Mouse (Mus musculus) liver, embryonic 15.5 days (tissue): ENCODE results near the gene Ubald1. TPM values are rescaled to one million over a fixed set of nuclear protein-coding genes. Genes with fewer than 3 reads are reported as not detected.

ENCODE experiments used
- ATAC-seq: fragments of 200-750 bp; cut with Nextera tagmentation; 2 replicates; pipeline ENCODE4 v1.8.0; 2017; ENCODE audit warnings: moderate number of reproducible peaks, mild to moderate bottlenecking, moderate library complexity; ENCODE audit not compliant: insufficient read depth
- H3K27ac ChIP-seq: fragments of 300-500 bp; sonication (generic); replicated peaks from 2 replicates; pipeline ENCODE4 v1.5.1; 2015; ENCODE audit warnings: mild to moderate bottlenecking, inconsistent platforms
- H3K27me3 ChIP-seq: fragments of 300-500 bp; sonication (generic); 2 replicates; pipeline ENCODE4 v1.6.1; 2015; ENCODE audit warnings: mild to moderate bottlenecking, inconsistent platforms
- H3K36me3 ChIP-seq: fragments of 300-500 bp; sonication (generic); replicated peaks from 2 replicates; pipeline ENCODE4 v1.6.1; 2015; ENCODE audit warnings: moderate library complexity, mild to moderate bottlenecking, inconsistent platforms
- H3K4me1 ChIP-seq: fragments of 300-500 bp; sonication (generic); replicated peaks from 2 replicates; pipeline ENCODE4 v1.6.1; 2015; ENCODE audit warnings: inconsistent platforms
- H3K4me2 ChIP-seq: fragments of 300-500 bp; sonication (generic); 2 replicates; pipeline ENCODE4 v1.6.1; 2015; ENCODE audit warnings: moderate library complexity, mild to moderate bottlenecking, inconsistent platforms
- H3K4me3 ChIP-seq: fragments of 300-500 bp; sonication (generic); replicated peaks from 2 replicates; pipeline ENCODE4 v1.5.1; 2015; ENCODE audit warnings: mild to moderate bottlenecking, inconsistent platforms
- H3K9ac ChIP-seq: fragments of 300-500 bp; sonication (generic); 2 replicates; pipeline ENCODE4 v1.6.1; 2015; ENCODE audit warnings: moderate library complexity, mild to moderate bottlenecking, inconsistent platforms
- H3K9me3 ChIP-seq: fragments of 300-500 bp; sonication (generic); replicated peaks from 2 replicates; pipeline ENCODE4 v1.6.1; 2016; ENCODE audit warnings: inconsistent platforms
- WGBS: fragments of 180-500 bp; shearing (Covaris S2); methylation state at CpG from one replicate; pipeline ENCODE4 v1.1.7; 2015; ENCODE audit warnings: mixed read lengths; ENCODE audit not compliant: insufficient replicate concordance; 5-methylcytosine and 5-hydroxymethylcytosine counted together
- polyA plus RNA-seq: library from polyadenylated mRNA; unstranded; fragments of >200 nt; fragmentation: Nextera tagmentation; extraction: Ambion mirVana; gene quantifications from 2 replicates; pipeline ENCODE4 v1.2.1, GENCODE M21; 2015

The Ubald1 gene
- polyA plus RNA-seq, 1 experiment from 2014 or later, result 10.6 TPM

GRCm38 (mm10) chr16:4912074-4912648 is 32.0 kb upstream of the Ubald1 start:
- no peaks in the 10 kb centered on the region for H3K27me3 ChIP-seq
- peaks cover 39% of the 10 kb centered on the region for H3K4me1 ChIP-seq
- H3K36me3 ChIP-seq, result peaks cover 57% of the 10 kb centered on the region
- H3K4me2 ChIP-seq, result no peak overlapping the region
- no peak overlapping the region for H3K4me3 ChIP-seq
- no peaks in the 10 kb centered on the region for H3K9me3 ChIP-seq
- no peak for ATAC-seq
- 58% methylated on average over 10 of the region's 10 CpGs for WGBS
- H3K9ac ChIP-seq, result no peak overlapping the region
- H3K27ac ChIP-seq, result peak overlapping the region; percentile 76

DNA sequence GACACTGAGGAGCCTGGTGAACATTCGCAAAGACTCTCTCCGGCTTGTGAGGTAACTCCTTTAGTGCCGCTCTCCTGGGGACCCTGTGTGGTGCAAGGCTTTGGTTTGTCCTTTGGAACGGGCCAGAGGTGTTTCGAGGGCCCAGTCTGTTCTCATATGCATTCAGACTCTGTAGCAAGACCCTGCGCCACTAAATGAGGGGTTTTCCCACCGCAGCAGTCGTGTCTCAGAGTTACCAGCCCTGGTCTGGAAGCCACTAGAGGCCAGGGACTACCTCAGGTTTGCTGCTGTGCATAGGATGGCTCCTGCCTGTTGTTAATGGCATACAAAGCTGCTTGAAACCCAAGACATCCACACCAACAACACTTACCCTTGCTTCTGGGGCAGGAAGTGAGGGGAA is 30.6 kb upstream of the Ubald1 start:
- WGBS, result 86% methylated on average over 8 of the region's 8 CpGs
- no peak overlapping the region for H3K4me3 ChIP-seq
- no peak overlapping the region for H3K27ac ChIP-seq
- H3K9me3 ChIP-seq, result no peaks in the 10 kb centered on the region
- no peak overlapping the region for H3K4me2 ChIP-seq
- no peaks in the 10 kb centered on the region for H3K27me3 ChIP-seq
- peaks cover 46% of the 10 kb centered on the region for H3K4me1 ChIP-seq
- H3K36me3 ChIP-seq, result peaks cover 44% of the 10 kb centered on the region
- no peak overlapping the region for H3K9ac ChIP-seq
- no peak for ATAC-seq

DNA sequence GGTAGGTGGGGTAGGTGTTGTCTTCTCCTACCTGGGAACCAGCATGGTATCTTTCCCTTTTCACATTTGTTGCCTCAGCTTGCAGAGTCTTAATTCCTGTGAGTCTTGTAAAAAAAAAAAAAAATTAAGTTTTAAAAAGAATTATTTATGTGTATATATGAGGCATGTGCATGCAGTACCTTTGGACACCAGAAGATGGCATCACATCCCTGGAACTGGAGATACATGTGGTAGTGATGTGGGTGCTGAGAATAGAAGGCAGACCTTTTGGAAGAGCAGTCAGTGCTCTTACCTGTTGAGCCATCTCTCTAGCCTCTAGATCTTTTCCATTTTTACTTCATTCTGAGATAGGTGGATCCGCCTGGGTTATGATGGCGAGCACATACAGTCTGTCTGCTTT is 29.6 kb upstream of the Ubald1 start:
- Histone ChIP-seq H3K9ac (no peak overlapping the region), H3K4me1 (peaks cover 56% of the 10 kb centered on the region), H3K36me3 (peaks cover 38% of the 10 kb centered on the region), H3K27me3 (no peaks in the 10 kb centered on the region), H3K9me3 (no peaks in the 10 kb centered on the region), H3K27ac (no peak overlapping the region), H3K4me2 (no peak overlapping the region), H3K4me3 (no peak overlapping the region)
- WGBS, result 84% methylated on average over 2 of the region's 2 CpGs
- no peak for ATAC-seq

DNA sequence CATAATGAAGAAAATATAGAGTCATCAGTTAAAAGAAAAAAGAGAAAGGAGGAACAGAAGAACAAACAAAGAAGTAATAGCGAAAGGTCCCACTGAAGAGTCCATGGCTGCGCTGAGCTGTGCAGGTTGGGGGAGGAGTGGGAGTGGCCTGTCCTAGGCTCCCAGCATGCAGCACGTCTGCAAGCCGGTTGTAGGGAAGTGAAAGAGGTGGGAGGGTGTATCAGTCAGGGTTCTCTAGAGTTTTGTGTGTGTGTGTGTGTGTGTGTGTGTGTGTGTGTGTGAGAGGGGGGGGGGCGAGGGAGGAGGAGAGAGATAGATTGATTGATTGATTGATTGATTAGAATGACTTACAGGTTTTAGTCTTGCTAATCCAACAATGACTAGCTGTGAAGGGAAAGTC is 27.9 kb upstream of the Ubald1 start:
- Histone ChIP-seq H3K9ac (no peak overlapping the region), H3K36me3 (peaks cover 36% of the 10 kb centered on the region), H3K9me3 (no peaks in the 10 kb centered on the region), H3K4me2 (no peak overlapping the region), H3K4me1 (peaks cover 56% of the 10 kb centered on the region), H3K4me3 (no peak overlapping the region), H3K27ac (no peak overlapping the region), H3K27me3 (no peaks in the 10 kb centered on the region)
- peak; percentile 63; the same call in 1 of the 2 replicates for ATAC-seq
- WGBS, result 29% methylated on average over 4 of the region's 5 CpGs

DNA sequence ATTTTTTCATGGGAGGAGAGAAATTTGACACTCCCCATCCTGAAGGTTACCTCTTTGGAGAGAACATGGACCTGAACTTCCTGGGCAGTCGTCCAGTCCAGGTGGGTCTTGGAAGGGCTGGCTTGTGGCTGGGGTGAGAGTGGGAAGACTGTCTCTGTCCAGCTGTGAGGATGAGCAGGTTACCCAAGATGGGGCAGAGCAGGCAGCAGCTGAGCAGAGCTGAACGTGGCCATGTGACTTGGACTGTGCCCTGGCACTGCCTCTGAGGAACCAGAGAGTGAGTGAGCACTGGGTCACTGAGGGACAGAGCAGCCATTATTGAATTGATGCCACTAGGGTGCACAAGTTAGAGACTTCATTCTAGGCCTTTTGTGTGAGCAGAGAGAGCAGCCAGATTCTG is 27.3 kb upstream of the Ubald1 start:
- Histone ChIP-seq H3K4me3 (no peak overlapping the region), H3K9me3 (no peaks in the 10 kb centered on the region), H3K9ac (no peak overlapping the region), H3K4me2 (no peak overlapping the region), H3K4me1 (peaks cover 55% of the 10 kb centered on the region), H3K36me3 (peaks cover 33% of the 10 kb centered on the region), H3K27me3 (no peaks in the 10 kb centered on the region), H3K27ac (no peak overlapping the region)
- ATAC-seq, result no peak
- 51% methylated on average over 2 of the region's 2 CpGs for WGBS

DNA sequence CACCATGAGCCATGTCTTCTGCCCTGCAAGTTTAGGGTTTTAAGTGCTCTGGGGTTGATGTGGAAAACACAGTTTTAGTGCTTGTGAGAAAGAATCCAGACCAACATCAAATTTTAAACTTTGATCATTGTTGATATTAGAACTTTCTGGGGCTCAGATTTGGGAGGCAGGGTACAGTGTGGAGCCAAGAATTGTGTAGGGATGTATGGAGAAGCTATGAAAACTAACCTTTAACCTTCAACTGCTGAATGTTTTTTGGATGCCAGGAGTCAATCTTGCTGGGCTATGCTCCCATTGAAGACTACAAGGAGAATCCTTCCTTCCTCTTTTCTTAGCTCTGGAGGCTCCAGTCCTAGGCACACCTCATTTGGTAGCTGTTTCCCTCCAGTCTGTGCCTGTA is 26.4 kb upstream of the Ubald1 start:
- H3K9me3 ChIP-seq, result no peaks in the 10 kb centered on the region
- no peaks in the 10 kb centered on the region for H3K27me3 ChIP-seq
- H3K36me3 ChIP-seq, result peaks cover 27% of the 10 kb centered on the region
- peaks cover 54% of the 10 kb centered on the region for H3K4me1 ChIP-seq
- H3K27ac ChIP-seq, result no peak overlapping the region
- no peak overlapping the region for H3K9ac ChIP-seq
- ATAC-seq, result no peak
- no peak overlapping the region for H3K4me2 ChIP-seq
- no peak overlapping the region for H3K4me3 ChIP-seq

- WGBS, result 16% methylated on average over 1 of the region's 1 CpGs
- no peak overlapping the region for H3K9ac ChIP-seq
- H3K4me2 ChIP-seq, result no peak overlapping the region
- H3K36me3 ChIP-seq, result peaks cover 17% of the 10 kb centered on the region
- H3K9me3 ChIP-seq, result no peaks in the 10 kb centered on the region
- no peaks in the 10 kb centered on the region for H3K27me3 ChIP-seq
- H3K4me3 ChIP-seq, result no peak overlapping the region
- H3K27ac ChIP-seq, result no peak overlapping the region
- ATAC-seq, result no peak
- peaks cover 54% of the 10 kb centered on the region for H3K4me1 ChIP-seq
Observed at GRCm38 (mm10) chr16:4905591-4905990, 25.5 kb upstream of the Ubald1 start.

DNA sequence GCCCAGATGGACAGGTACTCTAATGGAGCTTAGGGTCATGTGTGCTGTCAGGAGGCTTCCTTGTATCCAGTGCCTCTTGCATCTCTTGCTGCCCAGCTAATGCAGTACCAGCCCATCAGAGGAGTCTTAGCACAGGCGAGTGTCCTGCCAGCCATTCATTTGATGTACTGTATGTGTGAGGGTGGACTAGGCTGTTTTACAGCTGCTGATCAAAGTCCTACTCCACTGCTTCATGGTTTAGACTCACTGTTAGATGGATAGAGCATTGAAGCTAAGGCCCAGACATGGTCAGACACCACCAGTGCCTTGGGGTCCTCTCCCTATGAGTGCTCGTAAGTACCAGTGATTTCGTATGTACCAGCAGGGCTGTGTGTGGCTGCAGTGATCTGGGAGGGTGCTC is 24.8 kb upstream of the Ubald1 start:
- no peak overlapping the region for H3K27ac ChIP-seq
- ATAC-seq, result no peak
- peaks cover 54% of the 10 kb centered on the region for H3K4me1 ChIP-seq

GRCm38 (mm10) chr16:4903491-4904102 is 23.5 kb upstream of the Ubald1 start:
- Histone ChIP-seq H3K27me3 (no peaks in the 10 kb centered on the region), H3K9ac (no peak overlapping the region), H3K9me3 (no peaks in the 10 kb centered on the region), H3K4me3 (no peak overlapping the region), H3K4me2 (no peak overlapping the region), H3K4me1 (peaks cover 54% of the 10 kb centered on the region), H3K27ac (no peak overlapping the region), H3K36me3 (no peaks in the 10 kb centered on the region)
- 56% methylated on average over 6 of the region's 6 CpGs for WGBS
- ATAC-seq, result no peak

More for the DNA sequence above, 24.8 kb upstream of the Ubald1 start:
- no peaks in the 10 kb centered on the region for H3K9me3 ChIP-seq
- 76% methylated on average over 3 of the region's 3 CpGs for WGBS
- no peak overlapping the region for H3K9ac ChIP-seq
- peaks cover 10% of the 10 kb centered on the region; the same call in 1 of the 2 replicates for H3K36me3 ChIP-seq
- no peak overlapping the region for H3K4me3 ChIP-seq
- no peaks in the 10 kb centered on the region for H3K27me3 ChIP-seq
- H3K4me2 ChIP-seq, result no peak overlapping the region

- H3K27me3 ChIP-seq, result no peaks in the 10 kb centered on the region
- no peaks in the 10 kb centered on the region for H3K36me3 ChIP-seq
- H3K27ac ChIP-seq, result no peak overlapping the region
- H3K9ac ChIP-seq, result no peak overlapping the region
- no peak overlapping the region for H3K4me2 ChIP-seq
- no peaks in the 10 kb centered on the region for H3K9me3 ChIP-seq
- ATAC-seq, result no peak
- WGBS, result 63% methylated on average over 2 of the region's 2 CpGs
- H3K4me3 ChIP-seq, result no peak overlapping the region
- peaks cover 51% of the 10 kb centered on the region for H3K4me1 ChIP-seq
Observed at GRCm38 (mm10) chr16:4902390-4902789, 22.3 kb upstream of the Ubald1 start.

- H3K4me2 ChIP-seq, result no peak overlapping the region
- WGBS, result 64% methylated on average over 7 of the region's 7 CpGs
- ATAC-seq, result no peak
Observed at GRCm38 (mm10) chr16:4901167-4901566, 21.1 kb upstream of the Ubald1 start.

DNA sequence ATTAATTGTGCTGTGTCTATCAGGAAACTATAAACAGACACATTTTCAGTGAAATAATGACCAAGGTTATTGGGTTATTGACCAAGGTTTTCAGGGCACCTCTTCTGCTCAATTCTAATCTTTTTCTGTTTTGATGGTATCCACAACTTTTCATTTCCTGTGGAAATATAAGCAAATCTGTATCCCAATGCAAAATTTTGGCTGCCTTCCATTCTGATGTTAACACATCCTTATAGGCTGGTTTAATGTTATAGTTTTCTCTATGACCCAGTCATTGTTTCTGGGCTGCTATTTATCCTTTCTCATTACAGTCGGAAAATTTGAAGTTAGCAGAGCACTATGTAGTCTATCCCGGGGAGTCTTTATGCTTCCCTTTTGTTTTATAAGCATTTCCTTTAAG is 19.6 kb upstream of the Ubald1 start:
- Histone ChIP-seq H3K4me1 (peaks cover 58% of the 10 kb centered on the region), H3K27ac (no peak overlapping the region), H3K9ac (no peak overlapping the region), H3K27me3 (no peaks in the 10 kb centered on the region), H3K4me3 (no peak overlapping the region), H3K36me3 (no peaks in the 10 kb centered on the region), H3K4me2 (no peak overlapping the region), H3K9me3 (no peaks in the 10 kb centered on the region)
- ATAC-seq, result no peak
- 57% methylated on average over 2 of the region's 2 CpGs for WGBS

More at GRCm38 (mm10) chr16:4901167-4901566, 21.1 kb upstream of the Ubald1 start:
- Histone ChIP-seq H3K27me3 (no peaks in the 10 kb centered on the region), H3K36me3 (no peaks in the 10 kb centered on the region), H3K27ac (no peak overlapping the region), H3K9ac (no peak overlapping the region), H3K4me3 (no peak overlapping the region), H3K4me1 (peaks cover 55% of the 10 kb centered on the region), H3K9me3 (no peaks in the 10 kb centered on the region)
